Mouse (Mus musculus) kidney, postnatal 0 days (tissue): ENCODE measurements around the gene Gm33543. TPM values are rescaled to one million over a fixed set of nuclear protein-coding genes. Genes with fewer than 3 reads are reported as not detected.

ENCODE experiments used
- ATAC-seq: fragments of 200-750 bp; cut with Nextera tagmentation; replicated peaks from 2 replicates; pipeline ENCODE4 v1.8.0; 2017; ENCODE audit warnings: low read depth, moderate number of reproducible peaks, moderate TSS enrichment, moderate library complexity; ENCODE audit not compliant: low FRiP score
- DNase-seq: peaks from one replicate; pipeline ENCODE4 v3.0.0-alpha.2; 2016; ENCODE audit warnings: low spot score
- H3K27ac ChIP-seq: fragments of 300-500 bp; sonication (generic); 2 replicates; pipeline ENCODE4 v1.5.1; 2014; ENCODE audit warnings: mild to moderate bottlenecking
- H3K27me3 ChIP-seq: fragments of 300-500 bp; sonication (generic); 2 replicates; pipeline ENCODE4 v1.6.1; 2014; ENCODE audit warnings: low read length, mixed read lengths; ENCODE audit not compliant: insufficient read depth
- H3K36me3 ChIP-seq: fragments of 300-500 bp; sonication (generic); 2 replicates; pipeline ENCODE4 v1.6.1; 2014; ENCODE audit warnings: low read length, mixed read lengths; ENCODE audit not compliant: insufficient read depth
- H3K4me1 ChIP-seq: fragments of 300-500 bp; sonication (generic); replicated peaks from 2 replicates; pipeline ENCODE4 v1.6.1; 2014; ENCODE audit warnings: antibody characterized with exemption, low read length, mixed read lengths; ENCODE audit not compliant: insufficient read depth
- H3K4me2 ChIP-seq: fragments of 300-500 bp; sonication (generic); 2 replicates; pipeline ENCODE4 v1.6.1; 2014; ENCODE audit warnings: mild to moderate bottlenecking, low read length, moderate library complexity, mixed read lengths
- H3K4me3 ChIP-seq: fragments of 300-500 bp; sonication (generic); replicated peaks from 2 replicates; pipeline ENCODE4 v1.5.1; 2014; ENCODE audit warnings: low read depth, low read length
- H3K9ac ChIP-seq: fragments of 300-500 bp; sonication (generic); 2 replicates; pipeline ENCODE4 v1.6.1; 2014; ENCODE audit warnings: low read depth, low read length
- H3K9me3 ChIP-seq: fragments of 300-500 bp; sonication (generic); replicated peaks from 2 replicates; pipeline ENCODE4 v1.6.1; 2016; ENCODE audit warnings: low read length, inconsistent platforms, mixed read lengths
- CTCF ChIP-seq: IDR thresholded peaks from 2 replicates; pipeline ENCODE4 v1.5.1; 2016; ENCODE audit warnings: antibody characterized with exemption, low read depth, mild to moderate bottlenecking, moderate library complexity
- WGBS: fragments of 180-500 bp; shearing (Covaris S2); extraction: QIAGEN DNeasy Blood & Tissue Kit; methylation state at CpG from one replicate; pipeline ENCODE4 v1.1.7; 2014; 5-methylcytosine and 5-hydroxymethylcytosine counted together
- polyA plus RNA-seq: library from polyadenylated mRNA; unstranded; fragments of >200 nt; fragmentation: Nextera tagmentation; extraction: Ambion mirVana; gene quantifications from 2 replicates; pipeline ENCODE4 v1.2.1, GENCODE M21; 2015

Gene Gm33543
- polyA plus RNA-seq, 1 experiment from 2014 or later, result 0.62 TPM

GRCm38 (mm10) chr10:95839803-95840202, 2.9 kb downstream of the Gm33543 start:
- Histone ChIP-seq H3K27ac (no peak overlapping the region), H3K36me3 (no peaks in the 10 kb centered on the region), H3K4me2 (no peak overlapping the region), H3K27me3 (no peaks in the 10 kb centered on the region), H3K4me1 (no peaks in the 10 kb centered on the region), H3K4me3 (no peak overlapping the region), H3K9me3 (no peaks in the 10 kb centered on the region), H3K9ac (no peak overlapping the region)
- TF ChIP-seq CTCF, result no peak
- WGBS, result 76% methylated on average over 3 of the region's 3 CpGs
- DNase-seq (no peak), ATAC-seq (peak; percentile 33; the same call in 1 of the 2 replicates)

GRCm38 (mm10) chr10:95839036-95839435, 3.7 kb downstream of the Gm33543 start:
- Histone ChIP-seq H3K9me3 (no peaks in the 10 kb centered on the region), H3K9ac (no peak overlapping the region), H3K4me1 (no peaks in the 10 kb centered on the region), H3K27ac (no peak overlapping the region), H3K36me3 (no peaks in the 10 kb centered on the region), H3K27me3 (no peaks in the 10 kb centered on the region), H3K4me2 (no peak overlapping the region), H3K4me3 (no peak overlapping the region)
- TF ChIP-seq CTCF, result no peak
- DNase-seq, result no peak
- WGBS, result 91% methylated on average over 4 of the region's 4 CpGs
- ATAC-seq, result no peak

- Histone ChIP-seq H3K9ac (no peak overlapping the region), H3K27ac (no peak overlapping the region), H3K4me2 (no peak overlapping the region), H3K36me3 (no peaks in the 10 kb centered on the region), H3K4me3 (no peak overlapping the region), H3K4me1 (no peaks in the 10 kb centered on the region), H3K9me3 (no peaks in the 10 kb centered on the region), H3K27me3 (no peaks in the 10 kb centered on the region)
- WGBS, result 59% methylated on average over 9 of the region's 9 CpGs
- ATAC-seq, result no peak
- no peak for TF ChIP-seq CTCF
- no peak for DNase-seq
Measured at GRCm38 (mm10) chr10:95836530-95837264, 6.0 kb downstream of the Gm33543 start.

- Histone ChIP-seq H3K27me3 (no peaks in the 10 kb centered on the region), H3K4me2 (no peak overlapping the region), H3K4me1 (no peaks in the 10 kb centered on the region), H3K4me3 (no peak overlapping the region), H3K36me3 (no peaks in the 10 kb centered on the region), H3K9me3 (no peaks in the 10 kb centered on the region), H3K9ac (no peak overlapping the region), H3K27ac (no peak overlapping the region)
- 77% methylated on average over 5 of the region's 5 CpGs for WGBS
- DNase-seq (no peak), ATAC-seq (no peak)
- TF ChIP-seq CTCF, result no peak
Measured at GRCm38 (mm10) chr10:95830891-95831290, 11.8 kb downstream of the Gm33543 start.

- DNase-seq (no peak), ATAC-seq (no peak)
- no peaks in the 10 kb centered on the region for H3K36me3 ChIP-seq
- H3K27ac ChIP-seq, result no peak overlapping the region
- no peak for TF ChIP-seq CTCF
- no peak overlapping the region for H3K4me3 ChIP-seq
- H3K9me3 ChIP-seq, result no peaks in the 10 kb centered on the region
- no peaks in the 10 kb centered on the region; the same call in 1 of the 2 replicates for H3K4me1 ChIP-seq
- no peak overlapping the region for H3K4me2 ChIP-seq
- H3K9ac ChIP-seq, result no peak overlapping the region
- no peaks in the 10 kb centered on the region for H3K27me3 ChIP-seq
Measured at GRCm38 (mm10) chr10:95829471-95829870, 13.3 kb downstream of the Gm33543 start.

GRCm38 (mm10) chr10:95828374-95828773, 14.4 kb downstream of the Gm33543 start:
- 81% methylated on average over 5 of the region's 5 CpGs for WGBS
- no peak overlapping the region for H3K4me3 ChIP-seq

More at GRCm38 (mm10) chr10:95828374-95828773, 14.4 kb downstream of the Gm33543 start:
- Histone ChIP-seq H3K4me1 (no peaks in the 10 kb centered on the region; the same call in 1 of the 2 replicates), H3K27me3 (no peaks in the 10 kb centered on the region), H3K9me3 (no peaks in the 10 kb centered on the region), H3K9ac (no peak overlapping the region), H3K36me3 (no peaks in the 10 kb centered on the region), H3K27ac (no peak overlapping the region), H3K4me2 (no peak overlapping the region)
- DNase-seq (no peak), ATAC-seq (no peak)
- TF ChIP-seq CTCF, result no peak
